19 mouse cellular contexts compared by ENCODE assay signal in genomic region chr8:10548003-10548584, GRCm38 (mm10).
DNase-seq lines count a peak whose midpoint lies in the region; ATAC-seq and TF ChIP-seq lines count a peak whose summit lies in the region.
"Had no signal": no experiment of that assay in that cellular context is flagged by ENCODE, and none has a peak within 500 bp of the region (broad histone marks: within the 10 kb centered on the region; RNA-seq: fewer than 3 reads in every experiment).

No protein-coding gene starts in this region.

- 62% methylated on average over 9 of the region's 9 CpGs for WGBS in midbrain, embryonic 11.5 days
- 49% methylated on average over 9 of the region's 9 CpGs for WGBS in midbrain, embryonic 14.5 days

- no peak overlapping the region for H3K4me3 ChIP-seq in left cerebral cortex, adult 2 months
- no peak overlapping the region for H3K4me3 ChIP-seq in midbrain, embryonic 11.5 days (ENCODE audit: low read depth, low read length)
- H3K4me3 ChIP-seq in midbrain, embryonic 14.5 days (replicated peaks; ENCODE audit: low read depth, low read length), result no peak overlapping the region
- H3K4me3 ChIP-seq: embryonic facial prominence, embryonic 13.5 days; forebrain, embryonic 12.5 days; gastrocnemius, adult 2 months; heart, embryonic 12.5 days; hindbrain, embryonic 10.5 days had no signal

- no peaks in the 10 kb centered on the region for H3K36me3 ChIP-seq in midbrain, embryonic 11.5 days (ENCODE audit: control insufficient read depth, insufficient read depth, low read length)
- no peaks in the 10 kb centered on the region for H3K36me3 ChIP-seq in midbrain, embryonic 14.5 days (ENCODE audit: control insufficient read depth, insufficient read depth, low read length)
- H3K36me3 ChIP-seq: embryonic facial prominence, embryonic 13.5 days; forebrain, embryonic 12.5 days; hindbrain, embryonic 10.5 days had no signal

- DNase-seq in left cerebral cortex, adult 2 months (ENCODE audit: extremely low spot score in 1 of 2, low spot score in 2 of 2), result no peak
- no peak for DNase-seq in left cerebral cortex, adult 11 months (ENCODE audit: low spot score)
- DNase-seq in midbrain, embryonic 11.5 days (ENCODE audit: low spot score, missing footprints), result peak; percentile 78
- DNase-seq in midbrain, embryonic 14.5 days, result no peak
- peak; percentile 24 for DNase-seq in Muller cell, postnatal 12 days (ENCODE audit: inconsistent ontology term)
- peak; percentile 72 for DNase-seq in brain, adult 2 months (ENCODE audit: low read depth, low spot score)
- DNase-seq in spleen, postnatal 36 days (ENCODE audit: low spot score in 2 of 2), result no peak
- DNase-seq: adrenal gland, adult 8-10 months; cerebellum, adult 11-12 months; cerebellum, adult 9-10 months; cerebellum, postnatal 25 days; gastrocnemius, adult 2 months; gastrocnemius, postnatal 25 days had no signal

- no peaks in the 10 kb centered on the region for H3K4me1 ChIP-seq in midbrain, embryonic 11.5 days (ENCODE audit: control insufficient read depth, insufficient read depth, low read length)
- H3K4me1 ChIP-seq in midbrain, embryonic 14.5 days (ENCODE audit: control insufficient read depth, insufficient read depth, low read length), result no peaks in the 10 kb centered on the region
- H3K4me1 ChIP-seq: embryonic facial prominence, embryonic 13.5 days; forebrain, embryonic 12.5 days; heart, embryonic 12.5 days; hindbrain, embryonic 10.5 days had no signal

- ATAC-seq in midbrain, embryonic 11.5 days (ENCODE audit: low FRiP score), result no peak
- ATAC-seq in midbrain, embryonic 14.5 days (ENCODE audit: low FRiP score, low TSS enrichment), result no peak
- ATAC-seq: forebrain, embryonic 16.5 days had no signal

- TF ChIP-seq CTCF in left cerebral cortex, adult 2 months (IDR thresholded peaks at IDR 0.05), result no peak

- H3K9ac ChIP-seq in midbrain, embryonic 11.5 days (ENCODE audit: low read length), result no peak overlapping the region
- no peak overlapping the region for H3K9ac ChIP-seq in midbrain, embryonic 14.5 days (replicated peaks; ENCODE audit: low read length)
- H3K9ac ChIP-seq: embryonic facial prominence, embryonic 13.5 days; forebrain, embryonic 12.5 days; heart, embryonic 12.5 days; hindbrain, embryonic 14.5 days had no signal

- intact Hi-C loops in left cerebral cortex, adult 2 months (cut with DNase I), result loop anchor here (5.0 kb wide), 1 partner anchor 639 kb away; no protein-coding TSS in a partner anchor

- H3K4me2 ChIP-seq in midbrain, embryonic 11.5 days, result no peak overlapping the region
- no peak overlapping the region for H3K4me2 ChIP-seq in midbrain, embryonic 14.5 days (ENCODE audit: low read length)
- H3K4me2 ChIP-seq: embryonic facial prominence, embryonic 13.5 days; forebrain, embryonic 12.5 days; heart, embryonic 12.5 days; hindbrain, embryonic 14.5 days had no signal

- no peaks in the 10 kb centered on the region; the same call in 1 of the 2 replicates for H3K9me3 ChIP-seq in midbrain, embryonic 11.5 days (ENCODE audit: control insufficient read depth, low read length)
- no peaks in the 10 kb centered on the region; the same call in 1 of the 2 replicates for H3K9me3 ChIP-seq in midbrain, embryonic 14.5 days (ENCODE audit: control insufficient read depth, low read length)

- peak overlapping the region; percentile 58; the same call in 1 of the 2 replicates for H3K27ac ChIP-seq in left cerebral cortex, adult 2 months
- H3K27ac ChIP-seq in midbrain, embryonic 11.5 days (ENCODE audit: low read depth, low read length), result no peak overlapping the region
- no peak overlapping the region for H3K27ac ChIP-seq in midbrain, embryonic 14.5 days (replicated peaks; ENCODE audit: low read depth, low read length)
- H3K27ac ChIP-seq: embryonic facial prominence, embryonic 13.5 days; forebrain, embryonic 12.5 days; gastrocnemius, adult 2 months; hindbrain, embryonic 10.5 days; hindbrain, embryonic 14.5 days had no signal

- H3K27me3 ChIP-seq in midbrain, embryonic 11.5 days (ENCODE audit: control insufficient read depth, insufficient read depth, low read length), result no peaks in the 10 kb centered on the region
- no peaks in the 10 kb centered on the region for H3K27me3 ChIP-seq in midbrain, embryonic 14.5 days (ENCODE audit: control insufficient read depth, insufficient read depth, low read length)
- H3K27me3 ChIP-seq: embryonic facial prominence, embryonic 13.5 days; forebrain, embryonic 12.5 days; heart, embryonic 12.5 days had no signal

Comparison
In these comparisons a context has a peak if more than half of its experiments do, and no peak if none do; other contexts are left out.
1. DNase-seq: peak in midbrain, embryonic 11.5 days (single experiment), Muller cell, postnatal 12 days (single experiment) and brain, adult 2 months (single experiment); none in left cerebral cortex, adult 2 months (0 of 2), left cerebral cortex, adult 11 months (single experiment), midbrain, embryonic 14.5 days (single experiment) and spleen, postnatal 36 days (0 of 2).